Mouse (Mus musculus): ENCODE measurements around the gene Coro6.

GRCm38 (mm10) chr11:77488771-77489581 is 26.8 kb downstream of the Coro6 start:
- TF ChIP-seq CTCF (IDR thresholded peaks at IDR 0.05; ENCODE audit: low read depth) (no peak), EP300 (IDR thresholded peaks at IDR 0.05; ENCODE audit: low read depth) (no peak)
